Mouse (Mus musculus) spleen, postnatal 36 days (tissue): ENCODE measurements around the gene 2010300C02Rik.
"Not testable (repeated sequence)": the region's sequence is repeated elsewhere in the genome, so short reads cannot be mapped to it uniquely, and the experiment has no call there.

ENCODE experiments used
- DNase-seq, 2 experiments: peaks; one replicate each; pipeline ENCODE4 v3.0.0; 2022; ENCODE audit warnings: low spot score in 2 of 2, mixed read lengths in 1 of 2

2010300C02Rik gene

DNA sequence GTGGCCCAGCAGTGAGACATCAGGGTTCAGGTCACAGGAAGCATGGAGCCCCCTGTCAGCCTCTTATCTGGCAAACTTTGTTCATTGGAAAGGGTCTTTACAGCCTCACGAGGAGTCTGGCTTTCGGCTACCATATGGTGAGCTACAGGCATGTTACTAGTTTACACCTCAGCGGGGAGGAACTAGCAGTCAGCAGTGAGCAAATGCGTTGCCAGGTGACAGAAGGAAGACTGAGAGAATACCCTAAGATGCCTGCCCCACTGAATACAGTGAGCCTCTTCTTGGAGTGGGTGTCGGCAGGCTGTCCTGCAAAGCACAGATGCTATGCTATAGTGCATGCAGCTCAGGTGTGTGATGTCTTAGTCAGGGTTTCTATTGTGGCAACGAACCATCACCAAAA lies 91.1 kb downstream of the 2010300C02Rik start:
- no peak for DNase-seq

DNA sequence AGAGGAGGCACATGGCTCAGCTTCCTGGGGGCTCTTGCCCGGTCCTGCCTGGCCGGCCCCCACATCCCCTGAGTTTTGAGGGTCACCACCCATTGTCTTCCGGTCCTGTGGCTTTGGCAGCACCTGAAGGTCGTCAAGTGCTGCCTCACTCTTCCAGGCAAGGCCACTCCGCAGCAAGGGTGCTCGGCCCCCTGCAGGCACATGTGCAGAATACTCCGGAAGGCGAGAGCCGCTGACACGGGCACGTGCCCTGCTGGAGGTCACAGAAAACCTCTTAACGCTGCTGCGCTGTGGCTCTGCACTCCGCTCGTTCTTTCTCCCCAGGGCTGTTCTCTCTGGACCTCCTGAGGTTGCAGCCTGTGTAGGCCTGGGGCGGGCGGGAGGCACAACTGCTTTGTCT lies 95.7 kb downstream of the 2010300C02Rik start:
- DNase-seq: peak; percentile 48 to 51

DNA sequence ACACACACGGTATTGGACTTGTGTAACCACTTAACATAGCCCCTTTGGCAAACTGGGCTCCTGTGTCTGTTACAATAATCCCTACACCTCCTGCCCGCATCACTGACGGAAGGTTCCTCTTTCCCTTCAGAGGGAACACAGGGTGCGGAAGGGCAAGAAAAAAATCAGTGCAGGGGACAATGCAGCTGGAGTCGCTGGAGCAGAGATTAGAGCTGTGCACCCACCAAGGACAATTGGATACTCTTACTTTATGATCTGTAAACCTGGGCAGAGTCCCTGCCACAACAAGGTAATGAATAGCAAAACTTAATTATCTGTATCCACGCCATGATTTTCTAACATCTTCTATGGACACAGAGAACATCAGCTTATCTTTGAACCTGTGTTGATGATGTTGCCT lies 97.8 kb downstream of the 2010300C02Rik start:
- no peak for DNase-seq

DNA sequence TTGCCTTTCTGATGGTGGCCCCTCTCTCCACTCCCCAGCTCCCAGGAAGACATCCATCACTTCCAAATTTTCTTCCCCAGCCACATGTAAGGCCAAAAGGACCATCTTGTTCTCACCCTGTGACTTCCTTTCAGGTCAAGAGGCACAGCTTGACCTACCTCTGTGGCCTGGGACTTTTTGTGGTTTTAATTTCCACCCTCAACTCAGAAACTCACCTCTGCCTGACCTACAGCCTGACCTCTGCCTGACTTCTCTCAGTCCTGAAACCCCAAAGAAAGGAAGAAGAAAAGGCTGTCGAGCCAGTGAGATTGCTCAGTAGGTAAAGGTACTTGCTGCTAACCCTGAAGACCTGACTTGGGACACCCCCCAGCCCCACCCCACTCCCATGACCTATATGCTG lies 100.3 kb downstream of the 2010300C02Rik start:
- DNase-seq: no peak

DNA sequence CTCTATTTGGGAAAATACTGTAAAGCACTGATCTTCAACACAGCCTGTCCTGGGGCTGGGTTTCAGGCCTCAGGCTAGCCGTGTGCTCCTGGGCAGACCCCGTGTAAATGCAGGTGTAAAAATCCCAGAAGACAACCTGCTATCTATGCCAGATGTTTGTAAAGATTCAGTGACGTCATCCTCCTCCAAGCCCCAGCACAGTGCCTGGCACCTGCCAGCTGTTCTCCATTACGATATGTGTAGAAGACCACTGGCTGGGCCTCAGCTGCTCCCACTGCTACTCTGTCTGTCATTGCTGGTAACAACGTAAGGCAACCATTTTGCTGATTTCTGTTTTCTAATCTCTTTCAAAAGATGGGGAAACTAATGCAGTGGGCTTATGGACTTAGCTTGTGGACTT lies 102.8 kb downstream of the 2010300C02Rik start:
- no peak for DNase-seq

DNA sequence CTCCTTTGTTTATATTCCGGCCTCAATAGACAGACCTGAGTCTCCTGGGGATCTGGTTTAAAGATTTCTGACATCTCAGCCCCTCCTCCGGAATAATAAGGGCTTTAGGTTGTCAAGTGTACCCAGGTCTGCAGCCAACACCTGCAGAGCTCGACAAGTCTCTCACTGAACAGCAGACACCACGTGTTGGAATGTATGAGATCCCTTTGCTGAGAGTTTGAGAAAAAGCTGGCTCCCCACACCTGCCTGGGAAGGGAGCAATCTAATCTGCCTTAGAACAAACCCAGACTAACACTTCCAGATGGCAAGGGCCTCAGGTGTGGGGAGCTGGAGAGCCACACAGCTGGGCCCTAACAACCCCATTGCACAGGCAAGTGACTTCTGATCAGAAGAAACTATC lies 103.3 kb downstream of the 2010300C02Rik start:
- DNase-seq: no peak

DNA sequence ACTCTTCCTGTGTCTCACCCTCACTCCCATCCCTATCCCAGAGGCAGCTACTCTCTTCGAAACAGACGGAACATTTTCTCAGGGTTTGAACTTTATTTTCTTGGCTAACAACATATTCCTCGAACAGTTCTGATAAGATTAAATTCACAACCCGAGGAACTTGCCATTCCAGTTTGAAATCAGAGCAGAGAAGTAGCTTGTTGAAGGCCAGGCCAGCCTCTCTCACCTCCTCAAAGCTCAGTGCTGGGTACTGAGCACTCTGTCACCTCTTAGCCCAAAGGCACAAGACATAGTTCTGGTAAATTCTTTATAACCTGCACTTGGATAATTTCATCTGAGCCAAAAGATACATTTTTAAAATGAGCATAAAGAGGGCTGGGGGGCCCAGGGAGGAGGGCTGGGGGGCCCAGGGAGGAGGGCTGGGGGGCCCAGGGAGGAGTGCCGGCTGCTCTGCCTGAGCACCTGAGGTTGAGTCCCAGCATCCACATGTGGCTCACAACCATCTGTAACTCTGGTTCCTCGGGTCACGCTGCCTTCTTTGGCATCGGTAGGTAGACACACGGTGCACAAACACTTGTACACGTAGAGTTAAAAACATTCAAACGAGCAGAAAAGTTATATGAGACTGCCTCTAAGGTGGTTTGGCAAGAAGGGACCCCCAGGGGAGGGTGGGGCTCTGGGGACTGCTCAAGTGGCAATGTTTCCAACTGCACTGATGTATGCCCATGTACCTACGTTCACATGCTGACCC lies 104.4 kb downstream of the 2010300C02Rik start:
- no peak for DNase-seq

DNA sequence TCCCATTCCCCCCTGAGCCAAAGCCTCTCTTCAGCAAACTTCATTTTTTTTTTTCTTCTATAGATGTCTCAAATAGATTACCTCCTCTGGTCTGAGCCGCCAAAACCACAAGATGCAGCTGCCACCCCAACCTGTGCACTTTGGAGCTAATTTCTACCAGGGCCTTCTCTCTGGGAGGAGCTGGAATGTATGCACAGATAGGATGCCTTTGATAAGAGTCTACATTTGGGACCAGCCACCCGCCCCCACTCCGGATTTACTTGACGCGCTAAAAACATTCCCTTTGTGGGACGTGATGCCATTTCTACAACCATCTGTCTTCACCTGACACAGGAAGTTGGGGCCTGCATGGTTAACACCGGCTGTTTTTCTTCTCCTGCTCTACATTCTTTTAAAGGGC lies 105.0 kb downstream of the 2010300C02Rik start:
- DNase-seq: no peak

DNA sequence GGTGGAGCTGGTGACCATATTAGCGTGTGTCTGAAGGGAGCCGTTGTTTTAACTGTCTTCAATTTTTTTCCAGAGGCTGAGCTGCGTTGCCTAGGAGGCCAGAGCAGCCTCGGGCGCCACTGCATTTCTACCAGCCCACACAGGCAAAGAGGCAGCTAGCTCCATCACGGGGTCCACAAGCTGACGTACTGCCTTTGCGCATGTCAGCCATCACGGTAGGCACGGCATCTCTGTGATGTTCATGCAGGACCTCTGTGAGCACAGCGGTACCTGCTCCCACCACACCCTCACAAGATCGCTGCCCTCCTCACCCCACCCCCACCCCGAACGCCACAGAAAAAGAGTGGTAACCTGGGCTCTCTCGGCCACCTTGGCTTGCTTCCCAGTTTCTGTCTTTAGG lies 105.8 kb downstream of the 2010300C02Rik start:
- no peak for DNase-seq

DNA sequence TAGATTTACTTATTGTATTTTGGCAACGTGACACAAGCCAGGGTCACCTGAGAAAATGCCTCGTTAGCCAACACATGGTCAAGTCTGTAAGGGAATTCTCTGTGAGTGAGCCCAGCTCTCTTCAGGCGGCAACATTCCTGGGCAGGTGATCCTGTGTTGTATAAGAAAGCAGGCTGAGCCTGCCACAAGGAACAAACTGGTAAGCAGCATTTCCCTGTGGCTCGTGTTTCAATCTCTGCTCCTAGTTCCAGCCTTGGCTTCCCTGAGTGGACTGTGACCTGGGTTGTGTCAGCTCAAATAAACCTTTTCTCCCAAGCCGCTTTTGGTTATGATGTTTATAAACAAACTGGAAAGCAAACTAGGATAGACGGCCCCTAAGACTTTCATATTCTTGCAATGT lies 108.9 kb downstream of the 2010300C02Rik start:
- no peak for DNase-seq

DNA sequence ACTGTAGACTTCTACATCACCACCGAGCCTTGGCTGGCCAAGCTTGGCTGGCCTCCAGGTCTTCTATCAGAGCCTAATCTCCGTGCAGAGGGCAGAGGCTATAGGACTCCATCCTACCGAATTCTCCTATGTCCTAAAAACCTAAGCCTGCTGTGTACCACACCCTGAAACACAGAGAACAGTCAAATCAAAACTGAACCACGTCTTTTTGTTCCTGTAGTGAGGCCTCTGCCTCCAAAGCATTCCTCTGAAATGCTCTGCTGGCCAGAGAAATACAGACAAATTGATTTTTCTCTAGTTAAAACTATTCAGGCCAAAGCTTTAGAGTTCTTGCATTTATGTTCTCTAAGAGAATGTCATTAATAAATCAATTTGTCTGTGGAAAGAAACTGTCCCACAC lies 109.6 kb downstream of the 2010300C02Rik start:
- no peak for DNase-seq

DNA sequence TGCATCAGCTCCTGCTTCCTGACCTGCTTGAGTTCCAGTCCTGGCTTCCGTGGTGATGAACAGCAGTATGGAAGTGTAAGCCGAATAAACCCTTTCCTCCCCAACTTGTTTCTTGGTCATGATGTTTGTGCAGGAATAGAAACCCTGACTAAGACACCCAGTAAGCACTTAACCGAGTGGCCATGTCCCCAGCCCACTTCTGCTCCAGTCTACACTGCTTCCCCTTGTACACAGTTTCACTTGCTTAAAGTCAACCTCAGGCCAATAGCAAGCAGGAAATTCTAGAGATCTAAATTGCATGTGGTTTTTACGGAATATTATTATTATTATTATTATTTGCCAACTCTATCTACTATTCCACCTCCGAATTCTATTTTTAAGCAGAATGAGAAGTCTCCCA lies 114.2 kb downstream of the 2010300C02Rik start:
- not testable (repeated sequence) for DNase-seq

DNA sequence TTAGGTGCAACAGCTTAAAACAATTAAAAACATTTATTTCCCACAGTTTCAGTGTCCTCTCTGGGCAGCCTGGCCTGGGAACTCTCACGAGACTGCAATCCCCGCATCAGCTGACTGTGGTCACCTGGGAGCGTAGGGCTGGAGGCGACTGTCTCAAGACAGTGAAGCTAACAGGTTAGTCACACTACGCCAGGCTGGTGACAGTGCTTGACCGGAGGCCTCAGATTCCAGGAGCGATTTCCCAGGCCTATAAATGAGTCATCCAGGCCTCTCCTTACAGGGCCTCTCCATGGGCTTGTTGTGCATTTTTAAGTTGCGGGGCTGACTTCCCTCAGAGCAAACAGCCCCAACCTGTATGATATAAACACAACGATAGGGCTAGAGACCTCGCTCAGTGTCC lies 116.7 kb downstream of the 2010300C02Rik start:
- no peak for DNase-seq

DNA sequence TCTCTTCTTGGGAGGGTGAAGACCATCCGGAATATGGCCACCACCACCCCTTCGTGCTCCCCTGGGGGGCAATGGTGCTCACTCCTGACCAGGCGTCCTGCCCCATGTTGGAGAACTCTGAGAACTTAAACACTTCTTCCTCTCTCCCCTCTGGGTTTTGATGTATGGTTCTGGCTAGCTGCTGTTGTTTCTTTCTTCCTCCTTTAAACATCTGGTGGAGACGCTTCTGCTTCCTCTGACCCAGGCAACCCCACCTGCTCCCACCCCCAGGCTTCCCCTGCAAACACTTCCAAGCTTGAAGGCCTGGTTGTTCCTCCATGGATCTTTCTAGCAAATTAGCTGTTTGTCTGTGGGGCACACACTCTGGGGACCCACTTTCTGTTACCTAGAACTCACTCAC lies 117.6 kb downstream of the 2010300C02Rik start:
- DNase-seq: peak; percentile 16 to 20

DNA sequence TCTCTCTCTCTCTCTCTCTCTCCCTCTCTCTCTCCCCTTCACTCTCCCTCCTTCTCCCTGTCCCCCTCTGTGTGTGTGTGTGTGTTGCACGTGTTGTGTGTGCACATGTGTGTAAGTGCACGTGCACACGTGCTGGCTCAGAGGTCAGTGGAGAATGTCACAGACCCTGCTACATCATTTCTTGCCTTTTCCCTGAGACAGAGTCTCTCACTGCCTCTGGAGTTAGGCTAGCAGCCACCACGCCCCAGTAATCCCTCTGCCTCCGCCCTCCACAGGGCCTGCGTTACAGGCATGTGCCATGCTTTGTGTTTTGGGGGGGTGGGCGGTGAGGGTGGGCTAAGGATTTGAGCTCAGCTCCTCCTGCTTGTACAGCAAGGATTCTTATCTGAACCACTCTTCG lies 118.4 kb downstream of the 2010300C02Rik start:
- no peak for DNase-seq

DNA sequence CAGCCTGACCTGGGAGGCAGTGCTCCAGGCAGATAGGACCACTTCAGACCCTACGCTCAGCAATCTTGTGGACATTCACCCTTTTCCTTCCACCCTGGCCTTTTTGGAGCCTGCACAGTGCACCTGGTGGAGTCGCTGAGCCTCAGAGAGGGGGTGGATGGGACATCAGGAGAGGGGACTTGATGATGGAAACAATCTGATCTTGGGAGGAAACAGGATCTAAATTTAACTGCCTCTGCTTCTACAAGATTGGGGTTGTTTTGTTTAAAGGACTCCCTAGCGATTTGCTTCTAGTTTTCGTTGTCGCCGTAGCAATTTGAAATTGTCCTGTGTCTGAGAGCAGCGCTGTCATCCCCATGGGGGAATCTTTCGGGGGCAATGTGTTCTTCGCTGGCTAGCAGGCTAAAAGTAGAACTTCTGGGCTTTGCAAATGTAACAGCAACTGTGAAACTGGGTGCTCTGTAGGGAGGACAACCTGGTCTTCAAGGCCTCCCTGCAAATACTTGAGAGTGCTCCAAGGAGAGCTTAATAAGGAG lies 119.2 kb downstream of the 2010300C02Rik start:
- peak; percentile 25 to 43 for DNase-seq

DNA sequence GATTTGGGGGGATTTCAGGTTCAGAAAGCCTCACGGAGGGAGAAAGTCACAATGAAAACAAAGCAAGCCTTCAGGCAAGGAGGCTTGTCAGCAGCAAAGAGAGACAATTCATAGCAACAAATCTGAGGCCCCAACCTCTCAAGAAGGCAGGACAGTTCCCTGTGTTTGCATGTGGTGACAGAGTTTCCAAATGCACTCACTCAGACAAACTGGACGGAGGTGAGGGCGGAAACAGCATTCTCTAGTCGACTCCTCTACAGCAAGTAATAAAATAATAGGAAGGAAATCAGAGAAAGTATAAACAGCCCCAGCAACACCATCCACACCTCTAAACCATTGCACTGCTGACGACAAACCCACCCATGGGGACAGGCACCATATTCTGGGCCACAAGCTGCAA lies 120.9 kb downstream of the 2010300C02Rik start:
- DNase-seq: no peak

DNA sequence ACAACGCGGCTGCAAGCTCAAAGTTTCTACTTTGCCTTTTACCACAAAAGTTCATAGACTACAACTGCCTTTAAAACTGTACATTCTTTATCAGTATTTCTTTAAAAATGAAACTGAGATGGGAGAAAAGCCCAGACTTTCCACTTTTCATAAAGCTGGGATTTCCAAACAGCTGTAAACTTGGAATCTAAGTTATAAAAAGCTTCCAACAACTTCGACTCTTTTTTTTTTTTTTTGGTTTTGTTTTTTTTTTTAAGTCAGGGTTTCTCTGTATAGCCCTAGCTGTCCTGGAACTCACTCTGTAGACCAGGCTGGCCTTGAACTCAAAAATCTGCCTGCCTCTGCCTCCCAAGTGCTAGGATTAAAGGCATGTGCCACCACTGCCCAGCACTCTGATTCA lies 125.1 kb downstream of the 2010300C02Rik start:
- not testable (repeated sequence) for DNase-seq

DNA sequence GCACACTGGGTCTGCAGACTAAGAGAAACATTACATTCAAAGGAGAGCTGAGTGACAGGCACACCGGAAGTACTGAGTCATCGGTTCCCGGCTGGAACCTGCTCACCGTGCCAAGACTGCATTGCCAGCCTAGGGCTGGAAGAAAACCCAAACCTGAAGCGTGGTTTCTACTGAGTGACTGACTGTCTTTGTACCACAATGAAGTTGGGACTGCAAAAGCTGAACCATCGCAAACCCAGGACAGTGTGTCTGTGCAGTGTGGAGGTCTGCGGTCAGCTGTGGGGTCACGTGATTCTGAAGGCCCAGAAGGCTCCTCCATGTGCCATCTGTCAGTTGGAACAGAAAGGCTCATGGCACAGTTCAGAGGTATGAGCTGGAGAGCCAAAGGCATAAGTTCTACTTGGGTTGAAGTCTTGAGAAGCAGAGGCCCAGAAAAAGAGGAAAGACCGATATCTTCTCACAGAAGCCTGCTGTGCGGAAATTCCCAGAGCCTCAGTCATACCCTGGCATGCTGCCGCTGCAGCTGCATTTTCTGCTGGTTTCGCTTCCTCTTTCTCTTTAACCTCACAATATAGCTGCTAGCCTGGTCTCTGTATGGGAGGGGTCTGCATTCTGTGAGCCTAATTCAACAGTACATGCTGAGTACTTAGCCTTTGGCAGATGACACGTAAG lies 133.9 kb downstream of the 2010300C02Rik start:
- peak; percentile 87 to 88 for DNase-seq

DNA sequence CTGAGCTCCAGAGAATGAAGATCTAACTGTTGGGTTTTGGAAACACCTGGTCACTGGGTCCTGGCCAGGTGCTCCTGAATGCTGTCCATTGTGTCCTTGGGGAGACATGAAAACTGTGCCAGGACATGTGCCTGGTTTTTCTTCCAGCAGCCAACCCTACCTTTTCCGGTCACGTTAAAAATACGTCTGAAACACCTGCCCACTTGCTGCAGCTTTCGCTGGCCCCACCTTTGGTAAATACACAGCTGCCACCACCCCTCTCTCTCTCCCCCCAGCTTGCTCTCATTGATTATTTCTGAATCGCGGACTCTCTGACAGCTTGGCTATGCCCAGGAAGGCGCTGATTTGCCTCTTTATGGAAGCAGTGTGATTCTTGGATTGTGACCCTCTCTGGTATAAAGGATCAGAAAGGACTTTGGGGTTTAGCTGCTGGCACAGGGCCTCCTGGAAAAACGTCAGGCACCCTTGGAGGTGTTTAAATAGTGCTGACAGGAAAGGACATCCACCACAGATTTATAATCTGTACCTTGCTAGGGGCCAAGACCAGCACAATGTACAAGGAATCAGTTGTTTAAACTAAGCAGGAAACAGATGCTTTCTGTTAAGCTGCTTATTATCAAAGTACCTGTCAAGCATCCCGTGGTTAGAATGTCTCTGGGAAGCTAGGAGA lies 136.0 kb downstream of the 2010300C02Rik start:
- no peak for DNase-seq

DNA sequence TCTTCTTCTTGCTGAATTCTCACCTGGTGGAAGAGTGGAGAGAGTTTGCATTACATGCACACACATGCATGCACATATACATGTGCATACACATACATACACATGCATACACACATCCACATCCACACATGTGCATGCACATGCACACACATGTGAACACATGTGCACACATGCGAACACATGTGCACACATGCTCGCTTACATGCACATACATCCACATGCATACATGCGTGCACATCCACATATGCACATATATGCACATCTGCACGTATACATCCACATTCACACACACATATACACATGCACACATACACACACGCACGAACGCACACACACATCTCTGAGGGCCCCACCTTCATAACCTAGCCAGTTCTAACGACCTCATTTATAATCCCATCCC lies 136.7 kb downstream of the 2010300C02Rik start:
- no peak for DNase-seq

DNA sequence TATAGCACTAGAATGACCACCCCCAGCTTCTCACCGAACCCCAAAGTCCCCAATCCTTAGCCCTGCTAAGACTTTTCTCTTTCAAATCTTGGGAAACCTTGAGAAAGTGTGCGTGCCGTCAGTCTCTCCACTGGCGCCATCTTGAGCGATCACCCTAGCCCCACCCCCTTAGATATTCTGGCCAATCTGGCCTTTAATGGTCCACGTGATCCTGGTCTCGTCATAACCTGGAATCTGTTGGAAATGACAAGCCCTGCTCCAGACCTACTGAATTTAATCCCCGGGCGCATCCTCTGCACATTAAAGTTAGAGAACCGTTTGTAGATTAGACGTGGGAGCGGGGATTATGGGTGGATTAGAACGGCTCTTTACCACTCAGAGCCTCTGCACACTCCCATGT lies 140.2 kb downstream of the 2010300C02Rik start:
- DNase-seq: no peak
